Mouse (Mus musculus) hindbrain, embryonic 16.5 days (tissue): ENCODE measurements at regions not wholly inside any gene's neighbourhood (a gene's known extent, or its start where the extent isn't known, plus 50 kb on each side); places are given as distances from the start of the nearest gene placed in this dataset.
A peak's percentile ranks its signal among the peaks of the same experiment; 100 is the strongest.

Experiments
- ATAC-seq: fragments of 200-750 bp; cut with Nextera tagmentation; 2 replicates; pipeline ENCODE4 v1.8.0; 2017; ENCODE audit warnings: moderate TSS enrichment, moderate library complexity
- H3K27ac ChIP-seq: fragments of 300-500 bp; sonication (generic); 2 replicates; pipeline ENCODE4 v1.5.1; 2014; ENCODE audit warnings: low read depth, mild to moderate bottlenecking, control low read depth, low read length, moderate library complexity
- H3K27me3 ChIP-seq: fragments of 300-500 bp; sonication (generic); replicated peaks from 2 replicates; pipeline ENCODE4 v1.6.1; 2014; ENCODE audit warnings: low read length; ENCODE audit not compliant: control insufficient read depth, insufficient read depth
- H3K36me3 ChIP-seq: fragments of 300-500 bp; sonication (generic); 2 replicates; pipeline ENCODE4 v1.6.1; 2014; ENCODE audit warnings: mild to moderate bottlenecking, low read length, moderate library complexity, mixed read lengths; ENCODE audit not compliant: control insufficient read depth, insufficient read depth
- H3K4me1 ChIP-seq: fragments of 300-500 bp; sonication (generic); 2 replicates; pipeline ENCODE4 v1.6.1; 2014; ENCODE audit warnings: low read depth, low read length; ENCODE audit not compliant: control insufficient read depth, insufficient read depth
- H3K4me2 ChIP-seq: fragments of 300-500 bp; sonication (generic); 2 replicates; pipeline ENCODE4 v1.6.1; 2014; ENCODE audit warnings: mild to moderate bottlenecking, low read length, control low read depth, moderate library complexity
- H3K4me3 ChIP-seq: fragments of 300-500 bp; sonication (generic); 2 replicates; pipeline ENCODE4 v1.5.1; 2014; ENCODE audit warnings: mild to moderate bottlenecking, low read length, control low read depth, moderate library complexity
- H3K9ac ChIP-seq: fragments of 300-500 bp; sonication (generic); 2 replicates; pipeline ENCODE4 v1.6.1; 2014; ENCODE audit warnings: low read depth, mild to moderate bottlenecking, control low read depth, low read length, moderate library complexity
- H3K9me3 ChIP-seq: fragments of 300-500 bp; sonication (generic); 2 replicates; pipeline ENCODE4 v1.6.1; 2014; ENCODE audit warnings: mild to moderate bottlenecking, low read length, moderate library complexity; ENCODE audit not compliant: control insufficient read depth
- WGBS: fragments of 180-500 bp; shearing (Covaris S2); extraction: QIAGEN DNeasy Blood & Tissue Kit; methylation state at CpG from one replicate; pipeline ENCODE4 v1.1.7; 2014; 5-methylcytosine and 5-hydroxymethylcytosine counted together

- Histone ChIP-seq H3K4me1 (peaks cover 4% of the 10 kb centered on the region; the same call in 1 of the 2 replicates), H3K9me3 (no peaks in the 10 kb centered on the region), H3K9ac (no peak overlapping the region), H3K27me3 (peaks cover 16% of the 10 kb centered on the region), H3K4me3 (no peak overlapping the region), H3K27ac (no peak overlapping the region), H3K4me2 (no peak overlapping the region), H3K36me3 (no peaks in the 10 kb centered on the region)
- ATAC-seq, result no peak
- 55% methylated on average over 7 of the region's 7 CpGs for WGBS
Observed at GRCm38 (mm10) chr8:12004241-12004640, 164.0 kb downstream of the Tex29 start.

- Histone ChIP-seq H3K27ac (no peak overlapping the region), H3K9ac (no peak overlapping the region), H3K4me2 (no peak overlapping the region), H3K9me3 (no peaks in the 10 kb centered on the region), H3K27me3 (0 out of 2 replicates have a peak, but pooled peaks cover 2% of the 10 kb centered on the region), H3K4me1 (no peaks in the 10 kb centered on the region; the same call in 1 of the 2 replicates), H3K4me3 (no peak overlapping the region), H3K36me3 (no peaks in the 10 kb centered on the region)
- WGBS, result 84% methylated on average over 3 of the region's 3 CpGs
- no peak for ATAC-seq
Observed at GRCm38 (mm10) chr8:12012769-12013168, 172.5 kb downstream of the Tex29 start.

GRCm38 (mm10) chr8:12017750-12018149 is 177.5 kb downstream of the Tex29 start:
- 91% methylated on average over 7 of the region's 7 CpGs for WGBS
- H3K36me3 ChIP-seq, result no peaks in the 10 kb centered on the region
- no peak overlapping the region for H3K9ac ChIP-seq
- no peak for ATAC-seq
- H3K9me3 ChIP-seq, result no peaks in the 10 kb centered on the region
- H3K4me3 ChIP-seq, result no peak overlapping the region
- no peaks in the 10 kb centered on the region for H3K4me1 ChIP-seq
- peaks cover 3% of the 10 kb centered on the region for H3K27me3 ChIP-seq
- H3K27ac ChIP-seq, result no peak overlapping the region
- no peak overlapping the region for H3K4me2 ChIP-seq

GRCm38 (mm10) chr8:12019272-12019671 is 179.0 kb downstream of the Tex29 start:
- Histone ChIP-seq H3K36me3 (no peaks in the 10 kb centered on the region), H3K9ac (no peak overlapping the region), H3K27ac (no peak overlapping the region), H3K9me3 (no peaks in the 10 kb centered on the region), H3K4me3 (no peak overlapping the region), H3K4me1 (no peaks in the 10 kb centered on the region), H3K27me3 (peaks cover 4% of the 10 kb centered on the region), H3K4me2 (no peak overlapping the region)
- 93% methylated on average over 8 of the region's 9 CpGs for WGBS
- ATAC-seq, result no peak

GRCm38 (mm10) chr8:12023669-12024390 is 183.6 kb downstream of the Tex29 start:
- no peak overlapping the region for H3K9ac ChIP-seq
- H3K4me1 ChIP-seq, result no peaks in the 10 kb centered on the region
- peaks cover 9% of the 10 kb centered on the region for H3K27me3 ChIP-seq
- no peak overlapping the region for H3K27ac ChIP-seq
- H3K4me2 ChIP-seq, result no peak overlapping the region
- H3K36me3 ChIP-seq, result no peaks in the 10 kb centered on the region
- WGBS, result 77% methylated on average over 4 of the region's 4 CpGs
- ATAC-seq, result no peak
- no peak overlapping the region for H3K4me3 ChIP-seq
- no peaks in the 10 kb centered on the region for H3K9me3 ChIP-seq

GRCm38 (mm10) chr8:12030363-12031116 is 190.3 kb downstream of the Tex29 start:
- 0 out of 2 replicates have a peak overlapping the region, but pooled peaks have one; percentile 6 for H3K27ac ChIP-seq

GRCm38 (mm10) chr8:12031796-12032195 is 191.5 kb downstream of the Tex29 start:
- Histone ChIP-seq H3K4me2 (no peak overlapping the region), H3K27me3 (peaks cover 7% of the 10 kb centered on the region), H3K4me1 (peaks cover 13% of the 10 kb centered on the region), H3K36me3 (no peaks in the 10 kb centered on the region), H3K9me3 (no peaks in the 10 kb centered on the region), H3K9ac (no peak overlapping the region), H3K27ac (no peak overlapping the region), H3K4me3 (no peak overlapping the region)
- ATAC-seq, result no peak
- WGBS, result 64% methylated on average over 3 of the region's 3 CpGs

More at GRCm38 (mm10) chr8:12030363-12031116, 190.3 kb downstream of the Tex29 start:
- no peak overlapping the region for H3K4me3 ChIP-seq
- 23% methylated on average over 22 of the region's 22 CpGs for WGBS
- no peaks in the 10 kb centered on the region for H3K9me3 ChIP-seq
- no peaks in the 10 kb centered on the region for H3K36me3 ChIP-seq
- H3K27me3 ChIP-seq, result peaks cover 8% of the 10 kb centered on the region
- peak overlapping the region; percentile 42 for H3K4me2 ChIP-seq
- H3K9ac ChIP-seq, result no peak overlapping the region
- peak; percentile 90 for ATAC-seq
- H3K4me1 ChIP-seq, result peaks cover 13% of the 10 kb centered on the region

GRCm38 (mm10) chr8:12032386-12032785 is 192.1 kb downstream of the Tex29 start:
- no peak overlapping the region for H3K9ac ChIP-seq
- peaks cover 7% of the 10 kb centered on the region for H3K27me3 ChIP-seq
- WGBS, result 85% methylated on average over 3 of the region's 3 CpGs
- H3K9me3 ChIP-seq, result no peaks in the 10 kb centered on the region
- H3K4me1 ChIP-seq, result peaks cover 13% of the 10 kb centered on the region
- no peak overlapping the region for H3K4me3 ChIP-seq
- no peak overlapping the region for H3K4me2 ChIP-seq
- ATAC-seq, result no peak
- no peak overlapping the region for H3K27ac ChIP-seq
- no peaks in the 10 kb centered on the region for H3K36me3 ChIP-seq

GRCm38 (mm10) chr8:12036349-12036748 is 196.1 kb downstream of the Tex29 start:
- no peaks in the 10 kb centered on the region for H3K36me3 ChIP-seq
- H3K9ac ChIP-seq, result no peak overlapping the region
- H3K9me3 ChIP-seq, result no peaks in the 10 kb centered on the region
- H3K27ac ChIP-seq, result no peak overlapping the region
- H3K4me2 ChIP-seq, result no peak overlapping the region
- H3K27me3 ChIP-seq, result peaks cover 21% of the 10 kb centered on the region
- H3K4me1 ChIP-seq, result no peaks in the 10 kb centered on the region; the same call in 1 of the 2 replicates
- no peak overlapping the region for H3K4me3 ChIP-seq
- 91% methylated on average over 3 of the region's 3 CpGs for WGBS
- no peak for ATAC-seq
